Comparison of ENCODE assay signal across 38 mouse cellular contexts in the genomic region with DNA sequence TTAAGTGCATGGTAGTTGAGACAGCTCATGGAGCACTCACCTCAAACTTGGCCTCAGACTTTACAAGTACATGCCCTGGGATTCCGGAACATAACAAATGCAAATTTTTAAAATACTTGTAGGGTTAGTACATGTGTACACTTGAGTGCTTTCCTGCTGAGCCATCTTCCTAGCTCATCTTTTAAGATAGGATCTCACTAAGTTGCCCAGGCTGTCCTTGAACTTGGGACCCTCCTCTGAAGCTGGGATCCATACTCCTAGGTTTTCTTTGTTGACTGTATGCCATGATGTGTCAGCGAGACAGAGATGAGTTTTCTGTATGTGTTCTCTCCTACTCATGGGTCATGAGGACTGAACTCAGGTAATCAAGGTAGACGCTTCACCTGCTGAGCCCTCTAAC. TPM values are rescaled to one million over a fixed set of nuclear protein-coding genes. Genes with fewer than 3 reads are reported as not detected.
"Had no signal": no experiment of that assay in that cellular context is flagged by ENCODE, and none has a peak within 500 bp of the region (broad histone marks: within the 10 kb centered on the region; RNA-seq: fewer than 3 reads in every experiment).

No protein-coding gene starts in this region.

- H3K9ac ChIP-seq: limb, embryonic 12.5 days; limb, embryonic 13.5 days; limb, embryonic 15.5 days; liver, embryonic 12.5 days; liver, embryonic 13.5 days; liver, embryonic 14.5 days; liver, embryonic 15.5 days; liver, postnatal 0 days; lung, embryonic 14.5 days; lung, embryonic 15.5 days; midbrain, embryonic 12.5 days; midbrain, embryonic 13.5 days; midbrain, embryonic 15.5 days; neural tube, embryonic 12.5 days had no signal

- H3K4me3 ChIP-seq: limb, embryonic 10.5 days; limb, embryonic 12.5 days; limb, embryonic 13.5 days; limb, embryonic 15.5 days; liver, embryonic 12.5 days; liver, embryonic 13.5 days; liver, embryonic 15.5 days; lung, embryonic 15.5 days; megakaryocyte, embryonic 14.5 days; midbrain, embryonic 10.5 days; midbrain, embryonic 12.5 days; midbrain, embryonic 13.5 days; midbrain, embryonic 15.5 days; myocyte; neural tube, embryonic 12.5 days had no signal

- H3K36me3 ChIP-seq: limb, embryonic 10.5 days; limb, embryonic 12.5 days; limb, embryonic 13.5 days; limb, embryonic 15.5 days; liver, embryonic 12.5 days; liver, embryonic 13.5 days; liver, embryonic 15.5 days; lung, embryonic 15.5 days; midbrain, embryonic 10.5 days; midbrain, embryonic 12.5 days; midbrain, embryonic 13.5 days; midbrain, embryonic 15.5 days; neural tube, embryonic 12.5 days had no signal

- H3K4me2 ChIP-seq: limb, embryonic 12.5 days; limb, embryonic 13.5 days; limb, embryonic 15.5 days; liver, embryonic 11.5 days; liver, embryonic 12.5 days; liver, embryonic 13.5 days; liver, embryonic 15.5 days; lung, embryonic 14.5 days; lung, embryonic 15.5 days; midbrain, embryonic 11.5 days; midbrain, embryonic 12.5 days; midbrain, embryonic 13.5 days; midbrain, embryonic 15.5 days; neural tube, embryonic 12.5 days had no signal

- H3K9me3 ChIP-seq: limb, embryonic 10.5 days; limb, embryonic 12.5 days; limb, embryonic 13.5 days; limb, embryonic 15.5 days; liver, embryonic 12.5 days; liver, embryonic 13.5 days; liver, embryonic 15.5 days; lung, embryonic 15.5 days; midbrain, embryonic 12.5 days; midbrain, embryonic 13.5 days; midbrain, embryonic 15.5 days; neural tube, embryonic 12.5 days had no signal

- H3K4me1 ChIP-seq: limb, embryonic 10.5 days; limb, embryonic 12.5 days; limb, embryonic 13.5 days; limb, embryonic 15.5 days; liver, embryonic 12.5 days; liver, embryonic 13.5 days; liver, embryonic 15.5 days; lung, embryonic 15.5 days; midbrain, embryonic 10.5 days; midbrain, embryonic 12.5 days; midbrain, embryonic 13.5 days; midbrain, embryonic 15.5 days; neural tube, embryonic 12.5 days had no signal

- ATAC-seq: liver, embryonic 12.5 days; lung, postnatal 0 days had no signal

- DNase-seq: left cerebral cortex, postnatal 4 days; liver; liver, embryonic 13.5 days; liver, postnatal 0 days; lung, adult 18-20 months; lung, embryonic 14.5 days; lung, postnatal 10 days; lung, postnatal 14 days; lung, postnatal 36 days; lung, postnatal 4 days; midbrain, embryonic 14.5 days had no signal

- H3K27ac ChIP-seq: limb, embryonic 10.5 days; limb, embryonic 12.5 days; limb, embryonic 13.5 days; limb, embryonic 15.5 days; liver, embryonic 12.5 days; liver, embryonic 13.5 days; liver, embryonic 14.5 days; liver, embryonic 15.5 days; lung, embryonic 15.5 days; macrophage; midbrain, embryonic 10.5 days; midbrain, embryonic 12.5 days; midbrain, embryonic 13.5 days; midbrain, embryonic 15.5 days; neural tube, embryonic 12.5 days had no signal

RNA-seq across cellular contexts. Expression of gene Nlrp12, which starts 26.7 kb away (rescaled TPM):
- polyA plus RNA-seq: limb, embryonic 10.5 days; limb, embryonic 11.5 days; limb, embryonic 12.5 days; limb, embryonic 13.5 days; limb, embryonic 14.5 days; limb, embryonic 15.5 days; liver, embryonic 12.5 days; lung, embryonic 14.5 days; midbrain, embryonic 10.5 days; midbrain, embryonic 11.5 days; midbrain, embryonic 12.5 days; midbrain, embryonic 13.5 days; midbrain, embryonic 14.5 days; midbrain, embryonic 16.5 days; myocyte; neural tube, embryonic 11.5 days; neural tube, embryonic 12.5 days had no signal

RNA-seq across cellular contexts. Expression of gene AU018091, which starts 53.8 kb away (rescaled TPM):
- polyA plus RNA-seq: liver, adult 2 months; liver, embryonic 11.5 days; liver, embryonic 12.5 days; liver, embryonic 13.5 days; liver, embryonic 14.5 days; liver, embryonic 15.5 days; liver, embryonic 16.5 days; liver, postnatal 0 days; lung, embryonic 14.5 days; lung, embryonic 16.5 days; macrophage; midbrain, embryonic 13.5 days; midbrain, embryonic 14.5 days; midbrain, embryonic 15.5 days; midbrain, embryonic 16.5 days; midbrain, postnatal 0 days; neural tube, embryonic 11.5 days had no signal
